Mouse (Mus musculus) forebrain, embryonic 16.5 days (tissue): ENCODE measurements around the gene Olfr1388. TPM values are rescaled to one million over a fixed set of nuclear protein-coding genes. Genes with fewer than 3 reads are reported as not detected.
"Not testable (repeated sequence)": the region's sequence is repeated elsewhere in the genome, so short reads cannot be mapped to it uniquely, and the experiment has no call there.

Experiments used
- ATAC-seq: fragments of 200-750 bp; cut with Nextera tagmentation; 2 replicates; pipeline ENCODE4 v1.8.0; 2017; ENCODE audit warnings: mild to moderate bottlenecking, moderate library complexity
- H3K27ac ChIP-seq: fragments of 300-500 bp; sonication (generic); 2 replicates; pipeline ENCODE4 v1.5.1; 2014; ENCODE audit warnings: low read length, control low read depth
- H3K27me3 ChIP-seq: fragments of 300-500 bp; sonication (generic); replicated peaks from 2 replicates; pipeline ENCODE4 v1.6.1; 2014; ENCODE audit warnings: low read length; ENCODE audit not compliant: control insufficient read depth, insufficient read depth
- H3K36me3 ChIP-seq: fragments of 300-500 bp; sonication (generic); 2 replicates; pipeline ENCODE4 v1.6.1; 2014; ENCODE audit not compliant: control insufficient read depth, insufficient read depth
- H3K4me1 ChIP-seq: fragments of 300-500 bp; sonication (generic); replicated peaks from 2 replicates; pipeline ENCODE4 v1.6.1; 2014; ENCODE audit warnings: low read length; ENCODE audit not compliant: control insufficient read depth, insufficient read depth
- H3K4me2 ChIP-seq: fragments of 300-500 bp; sonication (generic); 2 replicates; pipeline ENCODE4 v1.6.1; 2014; ENCODE audit warnings: mild to moderate bottlenecking, low read length, control low read depth
- H3K4me3 ChIP-seq: fragments of 300-500 bp; sonication (generic); replicated peaks from 2 replicates; pipeline ENCODE4 v1.5.1; 2014; ENCODE audit warnings: mild to moderate bottlenecking, low read length, control low read depth
- H3K9ac ChIP-seq: fragments of 300-500 bp; sonication (generic); replicated peaks from 2 replicates; pipeline ENCODE4 v1.6.1; 2014; ENCODE audit warnings: low read depth, low read length, control low read depth
- H3K9me3 ChIP-seq: fragments of 300-500 bp; sonication (generic); 2 replicates; pipeline ENCODE4 v1.6.1; 2016; ENCODE audit warnings: low read length; ENCODE audit not compliant: control insufficient read depth
- WGBS: fragments of 180-500 bp; shearing (Covaris S2); extraction: QIAGEN DNeasy Blood & Tissue Kit; methylation state at CpG from one replicate; pipeline ENCODE4 v1.1.7; 2014; 5-methylcytosine and 5-hydroxymethylcytosine counted together
- polyA plus RNA-seq: library from polyadenylated mRNA; unstranded; fragments of >200 nt; fragmentation: Nextera tagmentation; extraction: Ambion mirVana; gene quantifications from 2 replicates; pipeline ENCODE4 v1.2.1, GENCODE M21; 2015

Gene Olfr1388
- polyA plus RNA-seq, 1 experiment from 2014 or later = not detected

- Histone ChIP-seq H3K27me3 (no peaks in the 10 kb centered on the region), H3K9me3 (no peaks in the 10 kb centered on the region), H3K9ac (no peak overlapping the region), H3K4me3 (no peak overlapping the region), H3K4me2 (no peak overlapping the region), H3K27ac (no peak overlapping the region), H3K4me1 (no peaks in the 10 kb centered on the region), H3K36me3 (no peaks in the 10 kb centered on the region)
- 76% methylated on average over 4 of the region's 4 CpGs for WGBS
- no peak for ATAC-seq
These were observed 49.5 kb downstream of the Olfr1388 start for GRCm38 (mm10) chr11:49485973-49486372.

GRCm38 (mm10) chr11:49488770-49489169 is 52.3 kb downstream of the Olfr1388 start, which contains the start of gene Olfr1385:
Gene Olfr1385 (plus strand): TSS chr11:49489070.
- not testable (repeated sequence) for H3K4me3 ChIP-seq, H3K27ac ChIP-seq, H3K27me3 ChIP-seq, H3K36me3 ChIP-seq, ATAC-seq, H3K9ac ChIP-seq, H3K4me2 ChIP-seq, H3K4me1 ChIP-seq, H3K9me3 ChIP-seq
- 70% methylated on average over 1 of the region's 1 CpGs for WGBS

Other genes with a start within 250 kb of the Olfr1388 start
- not detected in 2 replicates for gene Btnl9, start 249.5 kb upstream of the Olfr1388 start, polyA plus RNA-seq
- gene Zfp62, start 233.3 kb upstream of the Olfr1388 start, polyA plus RNA-seq = 59.1 and 64.9 TPM in 2 replicates
- gene Mgat1, start 192.4 kb upstream of the Olfr1388 start, polyA plus RNA-seq = 28.0 and 31.8 TPM in 2 replicates
- gene Olfr1393, start 158.3 kb upstream of the Olfr1388 start, polyA plus RNA-seq = not detected in 2 replicates
- not detected in 2 replicates for gene Olfr1392, start 151.3 kb upstream of the Olfr1388 start, polyA plus RNA-seq
- gene Olfr10, start 131.9 kb upstream of the Olfr1388 start, polyA plus RNA-seq = not detected in 2 replicates
- not detected in 2 replicates for gene Olfr1391, start 113.9 kb upstream of the Olfr1388 start, polyA plus RNA-seq
- not detected in 2 replicates for gene Olfr1390, start 101.4 kb upstream of the Olfr1388 start, polyA plus RNA-seq
- gene Olfr1389, start 13.6 kb upstream of the Olfr1388 start, polyA plus RNA-seq = not detected in 2 replicates
- not detected in 2 replicates for gene Olfr1387, start 18.7 kb downstream of the Olfr1388 start, polyA plus RNA-seq
- not detected in 2 replicates for gene Olfr1386, start 28.4 kb downstream of the Olfr1388 start, polyA plus RNA-seq
- not detected in 2 replicates for gene Olfr1385, start 52.4 kb downstream of the Olfr1388 start, polyA plus RNA-seq
- gene Olfr1384, start 70.1 kb downstream of the Olfr1388 start, polyA plus RNA-seq = not detected in 2 replicates
- gene Olfr1383, start 83.0 kb downstream of the Olfr1388 start, polyA plus RNA-seq = not detected in 2 replicates
- gene Olfr1382, start 91.6 kb downstream of the Olfr1388 start, polyA plus RNA-seq = not detected in 2 replicates
- gene Olfr1381, start 106.8 kb downstream of the Olfr1388 start, polyA plus RNA-seq = not detected in 2 replicates
- gene Olfr1380, start 120.3 kb downstream of the Olfr1388 start, polyA plus RNA-seq = not detected in 2 replicates
- gene Flt4, start 172.6 kb downstream of the Olfr1388 start, polyA plus RNA-seq = 1.4 and 1.7 TPM in 2 replicates
- gene Scgb3a1, start 227.0 kb downstream of the Olfr1388 start, polyA plus RNA-seq = not detected in 2 replicates